Mouse (Mus musculus) ES-Bruce4 (cell line): ENCODE results near the gene Gm44805. TPM values are rescaled to one million over a fixed set of nuclear protein-coding genes. Genes with fewer than 3 reads are reported as not detected.

ENCODE experiments used
- H3K27ac ChIP-seq: 2 replicates; pipeline ENCODE4 v1.5.1; 2012; ENCODE audit warnings: low read length, inconsistent platforms; ENCODE audit not compliant: insufficient read depth
- H3K27me3 ChIP-seq: 2 replicates; pipeline ENCODE4 v1.6.1; 2012; ENCODE audit warnings: mild to moderate bottlenecking, low read length, inconsistent platforms; ENCODE audit not compliant: control insufficient read depth, poor library complexity, insufficient read depth, severe bottlenecking
- H3K36me3 ChIP-seq: 2 replicates; pipeline ENCODE4 v1.6.1; 2012; ENCODE audit warnings: inconsistent platforms, mild to moderate bottlenecking, low read length, moderate library complexity; ENCODE audit not compliant: control insufficient read depth, poor library complexity, insufficient read depth, severe bottlenecking
- H3K4me1 ChIP-seq: one replicate; pipeline ENCODE4 v1.8.1; 2011; ENCODE audit warnings: low read length; ENCODE audit not compliant: control insufficient read depth, insufficient read depth
- H3K4me3 ChIP-seq: 2 replicates; pipeline ENCODE4 v1.5.1; 2011; ENCODE audit warnings: low read depth, mild to moderate bottlenecking, low read length
- H3K9ac ChIP-seq: 2 replicates; pipeline ENCODE4 v1.6.1; 2012; ENCODE audit warnings: low read depth, mild to moderate bottlenecking, inconsistent platforms; ENCODE audit not compliant: poor library complexity, severe bottlenecking
- H3K9me3 ChIP-seq: replicated peaks from 2 replicates; pipeline ENCODE4 v1.6.1; 2012; ENCODE audit warnings: mild to moderate bottlenecking, low read length, inconsistent platforms; ENCODE audit not compliant: control insufficient read depth, poor library complexity, insufficient read depth, severe bottlenecking
- CTCF ChIP-seq: IDR thresholded peaks from one replicate; pipeline ENCODE4 v1.8.1; 2011; ENCODE audit warnings: low read depth, low read length
- EP300 ChIP-seq: IDR thresholded peaks from 2 replicates; pipeline ENCODE4 v1.6.1; 2011; ENCODE audit warnings: low read depth, low read length; ENCODE audit not compliant: insufficient read depth
- POLR2A ChIP-seq: IDR thresholded peaks from one replicate; pipeline ENCODE4 v1.8.1; 2011; ENCODE audit warnings: low read length; ENCODE audit not compliant: insufficient read depth
- polyA plus RNA-seq: library from polyadenylated mRNA; stranded (reverse); fragments of >200 nt; gene quantifications from 2 replicates; pipeline ENCODE4 v1.2.4, GENCODE M21; 2011; ENCODE audit warnings: low read depth; ENCODE audit not compliant: missing spikeins, insufficient read depth, insufficient read length

Gene Gm44805
- polyA plus RNA-seq, 1 experiment, result not detected

DNA sequence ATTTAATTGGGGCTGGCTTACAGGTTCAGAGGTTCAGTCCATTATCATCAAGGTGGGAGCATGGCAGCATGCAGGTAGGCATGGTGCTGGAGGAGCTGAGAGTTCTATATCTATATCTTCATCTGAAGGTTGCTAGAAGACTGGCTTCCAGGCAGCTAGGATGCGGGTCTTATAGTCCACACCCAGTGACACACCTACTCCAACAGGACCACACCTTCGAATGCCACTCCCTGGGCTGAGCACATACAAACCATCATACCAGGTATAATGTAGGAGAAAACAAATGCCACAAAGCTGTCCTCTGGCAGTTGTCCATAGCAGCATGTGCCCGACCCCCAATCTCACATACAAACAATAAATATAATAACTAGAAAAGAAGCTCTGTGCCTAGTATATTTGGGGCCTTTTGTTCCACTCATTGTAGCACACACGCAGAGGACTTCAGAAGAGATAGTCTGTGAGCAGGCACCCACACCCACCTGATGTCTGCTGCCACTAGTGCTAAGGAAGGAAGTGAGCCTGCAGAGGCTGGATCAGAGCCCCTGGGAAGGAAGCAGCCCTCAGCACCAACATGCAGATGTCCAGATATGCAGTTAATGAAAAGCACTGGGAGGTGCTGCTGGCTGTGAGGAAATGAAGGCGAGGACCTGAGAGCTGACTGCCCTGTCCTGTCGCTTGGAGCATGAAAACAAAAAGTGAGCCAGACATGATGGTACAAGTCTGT is 30.0 kb downstream of the Gm44805 start:
- Histone ChIP-seq H3K4me1 (no peaks in the 10 kb centered on the region), H3K9ac (no peak overlapping the region), H3K9me3 (no peaks in the 10 kb centered on the region), H3K27ac (no peak overlapping the region; the same call in 1 of the 2 replicates), H3K4me3 (no peak overlapping the region), H3K36me3 (peaks cover 8% of the 10 kb centered on the region), H3K27me3 (no peaks in the 10 kb centered on the region)
- TF ChIP-seq CTCF (no peak), POLR2A (no peak)

- Histone ChIP-seq H3K9me3 (no peaks in the 10 kb centered on the region), H3K36me3 (peaks cover 35% of the 10 kb centered on the region)
These were observed 40.0 kb downstream of the Gm44805 start for GRCm38 (mm10) chr7:19641223-19641622.

DNA sequence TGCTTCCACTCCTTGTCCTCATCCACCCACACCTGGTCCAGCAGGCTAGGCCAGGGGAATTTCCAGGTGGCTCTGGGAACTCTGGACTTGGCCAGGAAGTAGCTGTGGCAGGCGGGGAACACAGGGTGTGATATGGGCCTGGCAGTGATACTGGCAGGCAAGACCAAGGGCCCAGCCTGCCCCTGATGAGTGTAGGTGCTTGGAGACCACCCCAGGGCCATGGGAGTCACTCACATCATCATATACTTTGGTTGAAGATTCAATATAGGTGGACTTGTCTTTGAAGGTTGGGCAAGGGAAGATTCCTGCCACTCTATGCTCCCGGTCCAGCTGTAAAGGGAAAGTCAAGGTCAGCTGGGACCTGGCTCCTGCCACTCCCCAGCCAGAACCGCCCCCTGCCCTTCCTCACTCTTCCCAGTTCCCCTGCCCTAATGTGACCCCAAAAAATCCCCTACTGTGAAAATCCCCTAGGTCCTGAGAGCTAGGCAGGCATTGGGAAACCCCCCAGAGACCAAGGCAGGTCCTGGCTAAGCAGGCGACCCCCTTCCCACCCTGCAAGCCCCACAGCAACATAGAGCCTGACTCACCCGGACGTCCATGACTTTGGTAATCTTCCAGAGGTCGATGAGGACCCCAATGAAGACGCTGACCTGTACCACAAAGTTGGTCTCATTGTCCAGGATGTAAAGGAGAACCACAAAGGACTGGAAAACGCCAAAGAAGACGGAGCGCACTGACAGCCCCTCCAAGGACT is 46.0 kb downstream of the Gm44805 start:
- TF ChIP-seq POLR2A (no peak), EP300 (no peak), CTCF (no peak)
- H3K9me3 ChIP-seq, result no peaks in the 10 kb centered on the region
- H3K9ac ChIP-seq, result no peak overlapping the region
- H3K4me1 ChIP-seq, result no peaks in the 10 kb centered on the region
- H3K27ac ChIP-seq, result no peak overlapping the region
- H3K36me3 ChIP-seq, result peaks cover 30% of the 10 kb centered on the region
- H3K4me3 ChIP-seq, result no peak overlapping the region
- H3K27me3 ChIP-seq, result no peaks in the 10 kb centered on the region

More at GRCm38 (mm10) chr7:19641223-19641622, 40.0 kb downstream of the Gm44805 start:
- TF ChIP-seq EP300 (no peak), CTCF (no peak), POLR2A (no peak)
- no peak overlapping the region for H3K4me3 ChIP-seq
- H3K4me1 ChIP-seq, result no peaks in the 10 kb centered on the region
- no peaks in the 10 kb centered on the region for H3K27me3 ChIP-seq
- H3K27ac ChIP-seq, result peak overlapping the region; percentile 30; the same call in 1 of the 2 replicates
- no peak overlapping the region for H3K9ac ChIP-seq

DNA sequence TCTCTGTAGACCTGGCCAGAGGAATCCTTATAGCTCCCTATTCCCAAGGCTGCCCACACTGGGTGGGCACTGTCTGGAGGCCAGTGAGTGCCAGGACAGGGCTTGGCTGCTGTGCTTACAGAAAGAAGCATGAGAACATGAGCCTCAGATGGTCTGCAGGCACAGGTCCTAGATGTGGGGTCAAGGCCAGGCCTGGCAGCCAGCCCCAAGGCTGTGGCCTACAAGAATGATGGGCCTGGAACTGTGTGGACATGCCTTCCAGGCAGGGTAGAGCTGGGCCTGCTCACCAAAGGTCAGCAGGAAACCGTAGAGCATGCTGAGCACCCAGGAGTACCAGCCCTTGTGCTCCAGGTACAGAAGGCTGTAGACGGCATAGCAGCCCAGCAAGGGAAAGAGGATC is 46.6 kb downstream of the Gm44805 start:
- Histone ChIP-seq H3K9me3 (no peaks in the 10 kb centered on the region), H3K27me3 (no peaks in the 10 kb centered on the region), H3K4me3 (no peak overlapping the region), H3K4me1 (no peaks in the 10 kb centered on the region), H3K27ac (no peak overlapping the region), H3K36me3 (peaks cover 30% of the 10 kb centered on the region), H3K9ac (no peak overlapping the region)
- no peak for TF ChIP-seq EP300
- TF ChIP-seq CTCF, result no peak
- TF ChIP-seq POLR2A, result no peak

- no peaks in the 10 kb centered on the region for H3K27me3 ChIP-seq
- H3K27ac ChIP-seq, result no peak overlapping the region
- no peak overlapping the region for H3K9ac ChIP-seq
- TF ChIP-seq POLR2A, result no peak
- no peak for TF ChIP-seq CTCF
- TF ChIP-seq EP300, result no peak
- H3K4me3 ChIP-seq, result no peak overlapping the region
- no peaks in the 10 kb centered on the region for H3K4me1 ChIP-seq
- H3K36me3 ChIP-seq, result peaks cover 25% of the 10 kb centered on the region
- H3K9me3 ChIP-seq, result no peaks in the 10 kb centered on the region
These were observed 47.4 kb downstream of the Gm44805 start for GRCm38 (mm10) chr7:19633855-19634254.

GRCm38 (mm10) chr7:19633197-19633596 is 48.0 kb downstream of the Gm44805 start:
- Histone ChIP-seq H3K9ac (no peak overlapping the region), H3K9me3 (no peaks in the 10 kb centered on the region), H3K36me3 (peaks cover 20% of the 10 kb centered on the region), H3K27ac (no peak overlapping the region), H3K27me3 (no peaks in the 10 kb centered on the region), H3K4me1 (no peaks in the 10 kb centered on the region), H3K4me3 (no peak overlapping the region)
- TF ChIP-seq POLR2A (no peak), EP300 (no peak), CTCF (no peak)
